Mouse (Mus musculus): ENCODE data around the gene Unc119b.

DNA sequence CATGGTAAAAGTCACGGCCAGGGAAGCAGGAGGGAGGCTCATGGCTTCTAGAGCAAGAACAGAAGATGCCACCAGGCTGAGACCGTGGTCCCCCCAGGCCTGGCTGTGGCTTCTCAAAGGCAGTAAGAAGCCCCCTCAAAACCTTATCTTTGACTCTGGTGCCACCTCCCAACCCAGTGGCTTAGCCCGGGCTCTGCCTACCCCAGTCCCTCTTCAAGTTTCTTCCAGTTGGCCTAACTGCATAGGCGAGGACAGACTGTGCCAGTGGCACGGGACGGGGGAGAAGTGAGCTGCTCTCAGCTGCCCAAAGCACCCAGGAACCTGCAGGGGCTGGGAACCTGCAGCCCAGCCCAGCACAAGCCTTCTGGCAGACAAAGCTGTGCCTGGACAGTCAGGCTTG, 10.1 kb downstream of the Unc119b start:
- TF ChIP-seq CTCF (IDR thresholded peaks at IDR 0.05; ENCODE audit: control insufficient read depth, insufficient read depth, insufficient read length) (no peak), USF1 (IDR thresholded peaks at IDR 0.05; ENCODE audit: low read depth) (no peak), FOSL1 (IDR thresholded peaks at IDR 0.05; ENCODE audit: insufficient read depth, low read length, poor library complexity, severe bottlenecking) (no peak)
